Mouse (Mus musculus): ENCODE results near the gene Tmem165. TPM values are rescaled to one million over a fixed set of nuclear protein-coding genes. Genes with fewer than 3 reads are reported as not detected.

Gene Tmem165
- total RNA-seq, 1 experiment from 2014 or later = 47.4 TPM

DNA sequence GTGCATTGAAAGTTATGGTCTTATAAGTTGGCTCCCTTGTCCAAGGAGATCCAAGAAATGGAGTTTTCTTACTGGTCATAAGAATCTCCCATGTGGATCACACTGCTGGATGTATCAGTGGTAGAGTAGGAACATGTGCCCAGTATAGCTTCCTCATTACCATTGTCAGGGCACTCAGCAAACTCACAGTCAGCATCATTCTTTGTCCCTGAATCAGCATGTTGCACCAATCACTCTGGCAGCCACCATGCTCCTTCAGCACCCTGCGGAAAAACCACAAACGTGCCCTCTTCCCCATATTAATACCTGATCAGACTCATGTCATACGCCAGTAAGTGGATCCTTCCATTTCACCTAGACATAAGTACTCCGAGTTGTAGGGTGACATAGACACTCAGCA is 8.6 kb upstream of the Tmem165 start:
- no peak for DNase-seq

DNA sequence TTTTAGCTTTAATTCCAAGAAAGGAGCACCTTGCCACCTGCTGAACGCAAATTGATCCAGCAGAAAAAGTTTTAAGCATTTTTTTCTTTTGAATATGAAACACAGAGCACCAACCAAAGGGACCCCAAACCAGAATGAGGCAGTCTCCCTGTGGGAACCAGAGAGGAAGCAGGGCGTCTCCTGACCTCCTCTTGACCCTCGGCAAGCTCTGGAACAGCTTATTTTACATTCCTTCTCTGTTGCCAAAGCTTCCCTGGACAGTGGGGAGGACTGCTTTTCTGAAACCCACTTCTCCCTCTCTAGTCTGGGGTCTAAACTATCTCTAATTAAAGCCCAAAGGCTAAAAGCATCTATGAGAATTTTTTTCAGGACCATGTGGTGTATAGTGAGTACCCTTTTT is 7.3 kb upstream of the Tmem165 start:
- DNase-seq = no peak

DNA sequence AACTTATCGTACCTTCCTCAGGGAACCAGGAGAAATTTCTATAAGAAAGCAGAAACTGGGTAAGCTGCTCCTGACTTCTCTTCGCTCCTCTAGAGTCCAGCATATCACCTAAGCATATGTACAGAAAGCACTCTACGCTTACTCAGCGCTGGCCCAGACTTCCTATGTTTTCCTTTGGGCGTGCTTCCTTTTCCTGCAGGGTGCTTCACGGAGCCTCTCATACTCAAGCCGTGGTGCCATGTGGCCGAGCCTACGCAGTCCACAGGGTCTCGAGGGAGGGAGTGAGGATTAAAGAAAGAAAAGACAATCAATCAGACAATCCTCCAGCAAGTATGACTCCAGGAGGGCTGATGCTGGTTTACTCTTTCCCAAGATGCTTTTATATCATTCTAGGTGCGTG is 6.8 kb upstream of the Tmem165 start:
- no peak for DNase-seq

DNA sequence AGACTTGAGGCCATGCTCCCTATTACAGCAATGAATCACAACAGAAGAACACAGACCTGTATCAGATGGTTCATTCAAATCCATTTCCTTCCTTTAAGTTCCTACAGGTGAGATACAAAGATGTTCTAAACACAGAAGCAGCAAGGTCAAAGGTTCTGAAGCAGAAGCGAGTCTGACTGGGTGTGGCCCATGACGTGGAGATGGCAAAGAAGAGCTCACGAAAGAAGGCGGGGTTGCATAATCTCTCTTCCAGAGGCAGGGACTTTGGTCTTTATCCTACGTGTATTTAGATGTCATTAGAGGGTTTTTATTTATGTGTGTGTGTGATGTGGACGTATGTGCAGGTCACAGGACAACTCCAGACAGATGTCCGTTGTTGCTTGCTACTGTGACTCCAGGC is 6.0 kb upstream of the Tmem165 start:
- DNase-seq = no peak

- DNase-seq = no peak
Observed at GRCm38 (mm10) chr5:76179171-76179570, 4.5 kb upstream of the Tmem165 start.

DNA sequence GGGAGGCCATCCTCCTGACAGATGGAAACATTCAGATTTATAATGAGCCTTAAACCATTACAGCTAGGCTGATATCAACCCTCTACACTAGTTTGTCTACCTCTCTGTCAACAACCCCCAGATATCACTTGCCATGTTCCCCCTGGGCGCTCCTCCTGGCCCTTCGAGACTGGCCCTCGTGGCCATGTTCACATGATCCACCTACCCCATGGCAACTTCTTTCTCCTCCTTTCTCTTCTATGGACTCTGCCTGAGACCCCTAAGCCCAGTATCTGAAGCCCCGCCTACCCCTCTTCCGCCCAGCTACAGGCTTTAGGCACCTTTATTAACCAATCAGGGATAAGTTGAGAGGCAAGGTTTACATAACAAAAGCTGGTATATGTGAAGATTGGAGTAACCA is 3.9 kb upstream of the Tmem165 start:
- DNase-seq = no peak

DNA sequence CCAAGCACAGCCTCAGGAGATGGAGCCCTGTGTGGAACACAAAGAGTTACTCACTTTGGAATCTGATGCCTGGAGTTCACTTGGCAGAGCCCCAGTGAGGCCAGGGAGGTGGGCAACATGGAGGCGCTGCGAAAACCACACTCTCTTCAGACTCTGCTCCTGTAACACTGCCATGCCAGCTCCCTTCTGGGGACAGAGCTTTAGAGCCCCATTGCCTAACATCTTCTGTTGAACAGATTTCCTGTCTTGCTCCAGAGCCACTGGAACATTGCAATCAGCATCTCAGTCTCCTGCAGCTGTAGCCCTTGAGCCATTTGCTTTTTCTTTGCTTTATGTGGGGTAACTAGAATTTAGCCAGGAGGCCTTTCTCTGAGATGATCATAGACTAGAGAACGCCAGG is 1.4 kb upstream of the Tmem165 start:
- DNase-seq = no peak

GRCm38 (mm10) chr5:76183043-76183749 is 484 bp upstream of the Tmem165 start:
- no peak for DNase-seq

- peak; percentile 80 for DNase-seq
Observed at GRCm38 (mm10) chr5:76184286-76185080, 803 bp downstream of the Tmem165 start.

GRCm38 (mm10) chr5:76187885-76188284 is 4.2 kb downstream of the Tmem165 start:
- no peak for DNase-seq

DNA sequence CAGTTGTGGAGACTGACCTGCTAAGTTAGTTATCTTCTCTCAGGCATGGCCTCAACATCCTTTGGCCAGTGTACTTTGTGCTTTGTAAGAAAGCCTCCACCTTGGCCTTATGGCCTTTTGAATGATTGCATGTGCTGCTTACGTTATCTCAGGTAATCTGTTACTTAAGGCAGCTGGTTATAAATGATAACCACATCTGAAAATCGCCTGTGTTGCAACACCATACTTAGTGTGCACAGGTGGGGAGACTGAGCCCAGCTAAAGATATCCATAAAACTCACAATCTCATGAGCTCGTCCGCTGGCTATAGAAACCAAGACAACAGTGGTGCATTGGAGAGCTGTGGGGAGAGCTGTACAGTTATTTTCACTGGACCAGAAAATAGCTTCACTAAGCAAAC is 6.9 kb downstream of the Tmem165 start:
- no peak for DNase-seq

GRCm38 (mm10) chr5:76193075-76193474 is 9.4 kb downstream of the Tmem165 start:
- no peak for DNase-seq

DNA sequence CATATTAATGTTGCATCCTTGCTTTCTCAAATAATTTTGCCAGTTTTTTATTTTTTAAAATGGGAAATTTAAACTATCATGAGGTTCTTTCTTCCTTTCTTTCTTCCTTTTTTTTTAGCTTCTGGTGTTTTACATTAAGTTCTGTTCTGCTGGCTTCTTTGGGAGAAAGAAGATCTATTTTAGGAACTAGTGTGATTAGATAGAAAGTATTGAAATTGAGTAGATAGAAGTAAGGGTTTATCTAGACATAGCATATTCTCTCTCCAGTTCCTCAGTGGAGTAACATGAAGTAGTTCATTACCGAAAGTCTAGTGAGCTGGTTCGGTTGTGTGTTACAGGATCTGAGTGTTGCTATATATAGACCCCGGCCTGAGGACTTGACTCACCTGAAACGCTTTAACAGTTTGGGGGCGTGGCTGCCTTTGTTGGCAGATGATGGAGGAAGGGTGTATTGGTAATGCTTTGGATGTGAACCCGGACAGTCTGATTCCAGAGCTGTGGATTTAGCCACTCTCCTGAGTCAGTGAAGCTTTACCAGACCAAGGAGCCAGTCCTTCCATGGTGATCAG is 10.8 kb downstream of the Tmem165 start:
- DNase-seq = no peak

- peak; percentile 35 for DNase-seq
Observed at GRCm38 (mm10) chr5:76199346-76199745, 15.7 kb downstream of the Tmem165 start.

DNA sequence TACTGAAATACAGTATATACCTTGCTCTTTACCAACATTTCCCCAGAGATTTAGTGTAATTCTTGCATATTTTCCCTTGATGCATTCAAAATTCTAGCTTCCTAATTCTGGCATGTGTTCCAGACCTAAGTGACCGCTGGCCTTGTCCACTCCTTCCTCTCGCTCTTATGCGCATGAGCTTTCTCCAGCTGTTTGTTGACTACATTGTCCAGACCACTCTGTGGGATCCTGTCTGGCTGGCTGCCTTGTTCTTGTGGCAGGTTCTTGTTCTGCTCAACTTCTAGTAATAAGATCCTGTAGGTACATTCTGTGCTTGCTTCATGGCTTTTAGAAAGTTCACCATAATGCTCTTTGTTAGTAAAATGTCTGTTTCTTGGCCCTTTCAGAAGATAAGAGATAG is 19.5 kb downstream of the Tmem165 start:
- no peak for DNase-seq

DNA sequence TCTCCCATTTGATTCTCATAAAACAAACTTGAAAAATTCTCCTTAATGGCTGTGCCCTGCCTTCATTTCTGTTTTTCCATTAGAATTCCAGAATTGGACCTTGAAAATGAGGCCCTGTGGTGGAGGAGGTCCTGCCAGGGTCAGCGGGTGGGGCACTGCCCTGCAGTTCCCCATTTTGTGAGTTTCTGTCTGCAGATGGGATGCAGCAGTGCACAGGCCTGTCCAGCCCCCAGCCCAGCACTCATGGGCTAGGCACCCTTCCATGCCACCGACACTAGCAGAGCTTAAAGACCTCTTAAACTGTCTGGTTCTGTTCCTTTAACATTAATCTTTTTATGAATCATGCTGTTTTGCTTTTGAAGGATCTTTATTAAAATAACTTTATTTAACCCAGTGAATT is 22.2 kb downstream of the Tmem165 start:
- DNase-seq = peak; percentile 11

DNA sequence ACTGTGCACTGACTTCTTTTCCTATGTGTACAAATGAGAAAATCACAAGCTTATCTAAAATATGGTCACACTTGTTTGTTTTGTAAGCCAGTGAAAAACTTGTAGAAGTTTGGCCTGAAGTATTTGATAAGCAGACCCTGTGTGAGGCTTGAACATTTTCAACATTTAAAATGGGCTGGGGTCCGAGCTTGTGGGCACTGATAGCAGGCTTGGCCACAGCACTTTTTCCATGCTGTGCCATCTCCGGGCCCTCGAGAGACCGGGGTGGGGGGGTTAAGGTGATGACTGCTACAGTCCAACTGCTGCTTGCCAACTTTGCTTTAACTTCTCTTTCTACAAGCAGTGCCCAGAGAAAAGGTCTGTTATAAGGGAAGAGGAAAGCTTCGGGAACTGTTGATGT is 24.4 kb downstream of the Tmem165 start:
- DNase-seq = no peak

DNA sequence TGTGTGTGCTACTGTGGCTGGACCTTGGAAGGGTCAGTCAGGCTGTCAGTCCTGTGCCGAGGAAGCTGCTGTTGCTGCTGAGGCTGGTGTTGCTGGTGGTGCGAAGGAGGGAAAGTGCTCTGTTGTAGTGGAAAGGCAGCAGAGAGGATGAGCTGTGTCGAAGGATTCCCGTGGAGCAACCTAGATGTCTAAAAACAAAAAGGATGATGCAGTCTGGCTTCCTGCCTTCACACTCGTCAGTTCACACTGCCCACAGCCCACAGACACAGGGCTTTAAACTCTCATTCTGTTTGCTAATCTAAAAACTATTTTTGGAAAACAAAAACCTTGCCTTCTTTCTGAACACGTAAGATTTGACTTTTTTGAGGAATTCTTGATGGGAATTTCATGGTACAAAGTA is 33.0 kb downstream of the Tmem165 start:
- DNase-seq = no peak

DNA sequence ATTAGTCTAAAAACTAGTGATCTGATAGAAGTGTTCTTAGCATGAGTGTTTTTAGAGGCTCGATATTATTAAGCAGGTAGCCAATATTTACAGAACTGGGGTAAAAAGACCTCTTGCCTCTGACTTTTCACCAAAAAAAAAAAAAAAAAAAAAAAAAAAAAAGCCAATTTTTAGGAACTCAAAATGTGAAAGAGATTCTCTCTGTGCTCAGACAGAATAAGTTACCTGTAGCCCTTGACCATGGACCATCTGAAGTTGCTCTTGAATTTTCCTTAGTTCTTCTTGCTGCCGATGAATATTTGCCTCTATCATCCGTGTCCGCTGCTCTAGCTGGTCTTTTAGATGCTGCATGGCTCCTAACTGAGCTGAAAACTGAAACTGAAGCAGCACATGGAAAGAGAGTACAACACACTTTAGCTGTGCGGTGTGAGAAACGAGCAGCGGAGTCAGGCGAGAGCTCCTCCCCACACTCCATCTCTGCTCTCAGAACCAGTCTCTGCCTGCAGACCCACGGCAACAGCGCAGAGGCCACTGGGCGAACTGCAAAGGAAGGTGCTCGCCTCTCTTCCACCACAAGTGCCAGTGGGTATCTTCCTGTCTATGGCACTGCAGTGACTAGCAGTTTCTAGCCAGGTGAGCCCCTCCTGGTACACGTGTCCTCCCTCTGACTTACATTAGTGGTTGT is 47.6 kb downstream of the Tmem165 start:
- no peak for DNase-seq

DNA sequence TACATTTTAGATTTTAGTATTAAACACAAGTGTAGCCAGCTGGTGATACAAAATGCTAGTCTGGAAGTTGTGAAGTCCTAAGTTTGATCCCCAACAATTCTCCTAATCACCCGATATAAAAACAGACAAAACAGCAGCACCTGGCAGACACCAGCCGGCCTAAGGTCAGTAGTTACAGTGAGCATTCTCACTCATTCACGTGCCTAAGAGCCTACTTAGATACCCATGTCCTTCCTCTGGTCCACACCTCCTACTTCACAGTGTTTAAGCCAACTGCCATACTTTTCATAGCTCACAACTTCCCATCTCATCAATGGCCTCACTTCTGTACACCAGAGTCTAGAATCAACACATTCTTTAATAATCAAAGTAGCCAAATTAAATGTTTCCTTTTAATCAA is 59.6 kb downstream of the Tmem165 start:
- DNase-seq = no peak

DNA sequence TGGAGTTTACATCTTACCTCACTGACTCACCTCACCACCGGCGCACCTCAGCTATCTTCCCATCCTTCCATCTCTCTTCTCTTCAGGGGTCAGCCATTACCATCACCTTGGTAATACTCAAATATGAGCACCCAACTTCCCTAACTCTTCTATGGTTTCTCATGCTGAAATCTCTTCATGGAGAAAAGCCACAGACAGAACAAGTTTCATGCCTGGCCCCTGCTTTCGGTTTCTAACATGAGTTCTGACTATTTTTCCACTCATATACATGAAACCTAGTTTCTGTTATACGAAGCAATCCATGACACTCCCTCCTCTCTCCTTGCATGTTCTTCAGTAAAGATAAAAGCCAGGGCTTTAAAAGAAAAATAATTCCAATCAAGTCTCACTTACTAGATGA is 60.2 kb downstream of the Tmem165 start:
- no peak for DNase-seq

DNA sequence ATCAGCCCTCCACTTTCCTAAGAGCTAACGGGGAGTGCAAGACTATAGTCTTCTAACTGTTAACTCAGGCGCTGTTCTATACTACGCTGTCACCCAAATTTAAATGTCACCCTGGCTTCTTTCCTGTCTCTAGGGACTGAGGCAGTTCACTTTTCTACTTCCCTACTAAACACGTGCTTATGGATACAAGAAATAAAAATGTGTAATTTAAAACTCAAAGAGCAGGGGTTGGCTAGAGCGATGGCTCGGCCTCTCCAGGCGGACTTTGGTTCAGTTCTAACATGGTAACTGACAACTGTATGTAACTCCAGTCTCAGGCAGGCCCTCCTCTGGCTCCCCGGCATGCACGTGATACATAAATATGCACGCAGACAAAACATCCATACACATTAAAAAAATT is 60.8 kb downstream of the Tmem165 start:
- DNase-seq = no peak

GRCm38 (mm10) chr5:76245419-76245818 is 61.7 kb downstream of the Tmem165 start:
- DNase-seq = no peak

All from adrenal gland, postnatal 25 days (tissue).